ENCODE assay signal across 8 mouse cellular contexts in genomic region chr10:42276507-42277345, GRCm38 (mm10). TPM values are rescaled to one million over a fixed set of nuclear protein-coding genes. Genes with fewer than 3 reads are reported as not detected.
DNase-seq lines count a peak whose midpoint lies in the region; ATAC-seq and TF ChIP-seq lines count a peak whose summit lies in the region.

TSS of gene Foxo3 (minus strand) at chr10:42276755.

- H3K4me1 ChIP-seq in embryonic facial prominence, embryonic 10.5 days: peaks cover 44% of the 10 kb centered on the region
- peaks cover 12% of the 10 kb centered on the region for H3K4me1 ChIP-seq in intestine, postnatal 0 days (replicated peaks; ENCODE audit: control insufficient read depth, insufficient read depth, low read length)
- H3K4me1 ChIP-seq in midbrain, embryonic 10.5 days: peaks cover 46% of the 10 kb centered on the region

- H3K27ac ChIP-seq in embryonic facial prominence, embryonic 10.5 days (replicated peaks): peak within 1 kb of the TSS; percentile 95
- peak within 1 kb of the TSS; percentile 98 for H3K27ac ChIP-seq in intestine, postnatal 0 days (ENCODE audit: low read depth, low read length)
- H3K27ac ChIP-seq in midbrain, embryonic 10.5 days (replicated peaks): peak within 1 kb of the TSS; percentile 95

- H3K4me2 ChIP-seq in intestine, postnatal 0 days (replicated peaks; ENCODE audit: low read depth): peak within 1 kb of the TSS; percentile 97

- H3K4me3 ChIP-seq in embryonic facial prominence, embryonic 10.5 days: peak within 1 kb of the TSS; percentile 89
- peak within 1 kb of the TSS; percentile 85 for H3K4me3 ChIP-seq in intestine, postnatal 0 days (ENCODE audit: low read depth, low read length)
- H3K4me3 ChIP-seq in midbrain, embryonic 10.5 days: peak within 1 kb of the TSS; percentile 91

- H3K36me3 ChIP-seq in embryonic facial prominence, embryonic 10.5 days (replicated peaks): no peaks in the 10 kb centered on the region
- no peaks in the 10 kb centered on the region for H3K36me3 ChIP-seq in intestine, postnatal 0 days (ENCODE audit: control insufficient read depth, insufficient read depth)
- no peaks in the 10 kb centered on the region for H3K36me3 ChIP-seq in midbrain, embryonic 10.5 days

- peaks cover 26% of the 10 kb centered on the region for H3K27me3 ChIP-seq in embryonic facial prominence, embryonic 10.5 days (replicated peaks; ENCODE audit: low read depth, poor library complexity, severe bottlenecking)
- H3K27me3 ChIP-seq in intestine, postnatal 0 days (replicated peaks; ENCODE audit: control insufficient read depth, insufficient read depth, low read length): no peaks in the 10 kb centered on the region
- peaks cover 49% of the 10 kb centered on the region for H3K27me3 ChIP-seq in midbrain, embryonic 10.5 days (ENCODE audit: low read depth, poor library complexity, severe bottlenecking)

- under 1% methylated on average over 88 of the region's 88 CpGs for WGBS in embryonic facial prominence, embryonic 10.5 days
- under 1% methylated on average over 67 of the region's 88 CpGs for WGBS in intestine, postnatal 0 days
- under 1% methylated on average over 87 of the region's 88 CpGs for WGBS in midbrain, embryonic 10.5 days

- peak; percentile 72 for ATAC-seq in intestine, postnatal 0 days

- intact Hi-C loops in left cerebral cortex, postnatal 36 days (cut with DNase I): loop anchor here (5.0 to 10.0 kb wide), 5 partner anchors 249 to 762 kb away; partner anchors contain the start of gene Cd164

- peak; percentile 87 for DNase-seq in adrenal gland, adult 8-10 months
- peak; percentile 94 for DNase-seq in embryonic facial prominence, embryonic 10.5 days (ENCODE audit: low spot score)
- no peak for DNase-seq in gonadal fat pad, adult 2 months (ENCODE audit: low read depth)
- DNase-seq in left cerebral cortex, postnatal 36 days (ENCODE audit: low spot score in 2 of 2): peak; percentile 92 to 94
- DNase-seq in midbrain, embryonic 10.5 days (ENCODE audit: low spot score): peak; percentile 87
- peak; percentile 89 for DNase-seq in right cerebral cortex, postnatal 4 days
- peak; percentile 93 for DNase-seq in yolk sac, embryonic 10.5 days (ENCODE audit: low spot score)

- H3K9ac ChIP-seq in intestine, postnatal 0 days (ENCODE audit: low read depth, low read length): peak within 1 kb of the TSS; percentile 86

- H3K9me3 ChIP-seq in embryonic facial prominence, embryonic 10.5 days: no peaks in the 10 kb centered on the region
- no peaks in the 10 kb centered on the region for H3K9me3 ChIP-seq in intestine, postnatal 0 days (ENCODE audit: control insufficient read depth)
- no peaks in the 10 kb centered on the region for H3K9me3 ChIP-seq in midbrain, embryonic 10.5 days (replicated peaks)

- TF ChIP-seq CTCF in intestine, postnatal 0 days (IDR thresholded peaks at IDR 0.05; ENCODE audit: low read depth): no peak

RNA-seq across cellular contexts. Expression of gene Foxo3, which starts in this region (rescaled TPM):
- 10 to 100 TPM; 57.7 to 70.0 (median 65.4) TPM for total RNA-seq in adrenal gland, adult 8-10 months (2022)
- polyA plus RNA-seq in embryonic facial prominence, embryonic 10.5 days (2016; fragmentation: Nextera tagmentation; extraction: Ambion mirVana): 2.8 and 3.3 TPM in 2 replicates
- 29.1 and 36.6 TPM in 2 replicates for polyA plus RNA-seq in gonadal fat pad, adult 2 months (2012; rRNA removed)
- 9.3 and 9.8 TPM in 2 replicates for polyA plus RNA-seq in intestine, postnatal 0 days (2015; fragmentation: Nextera tagmentation; extraction: Ambion mirVana)
- 10 to 100 TPM; 73.1 to 78.6 TPM for total RNA-seq in left cerebral cortex, postnatal 36 days (2021)
- 2.4 TPM in 2 replicates for polyA plus RNA-seq in midbrain, embryonic 10.5 days (2016; fragmentation: Nextera tagmentation; extraction: Ambion mirVana)
